In genomic region chr2:77673770-77674169, GRCm38 (mm10) we compare ENCODE assay signal across 25 mouse cellular contexts.
DNase-seq lines count a peak whose midpoint lies in the region; ATAC-seq lines count a peak whose summit lies in the region.
"Had no signal": no experiment of that assay in that cellular context is flagged by ENCODE, and none has a peak within 500 bp of the region (broad histone marks: within the 10 kb centered on the region; RNA-seq: fewer than 3 reads in every experiment).

No protein-coding gene starts in this region.

- ATAC-seq in liver, embryonic 13.5 days (ENCODE audit: low read depth) = peak; percentile 98
- ATAC-seq in megakaryocyte-erythroid progenitor cell, adult 5-6 weeks (replicated peaks; ENCODE audit: low FRiP score, low TSS enrichment, poor library complexity, severe bottlenecking) = peak; percentile 94
- ATAC-seq: activated CD4-positive, CD25-positive, alpha-beta regulatory T cell, adult 4 months; intestine, postnatal 0 days had no signal

- peak; percentile 12 for DNase-seq in MEL-GATA-1-ER (ENCODE audit: extremely low read depth, low read depth)
- DNase-seq in c-Kit-positive CD71-negative TER-119-negative erythroid progenitor cells, embryonic 14.5 days (ENCODE audit: low read depth) = peak; percentile 17
- peak; percentile 67 for DNase-seq in liver, embryonic 13.5 days
- no peak for DNase-seq in gastrocnemius, postnatal 10 days
- no peak for DNase-seq in cerebellum, adult 9-11 months
- no peak for DNase-seq in retina, embryonic 14.5 days (ENCODE audit: low spot score)
- DNase-seq: adrenal gland, adult 8-10 months; B cell, adult 2 months; cerebellum, adult 11 months; cerebellum, postnatal 10 days; gastrocnemius, adult 2 months; kidney, postnatal 36 days; left cerebral cortex, postnatal 4 days; thymus, postnatal 14 days had no signal

- 24% methylated on average over 10 of the region's 10 CpGs for WGBS in liver, embryonic 13.5 days (ENCODE audit: insufficient replicate concordance)

- peak overlapping the region; percentile 49 for H3K4me2 ChIP-seq in liver, embryonic 13.5 days
- H3K4me2 ChIP-seq: heart, embryonic 11.5 days; limb, embryonic 15.5 days; midbrain, embryonic 11.5 days had no signal

- no peaks in the 10 kb centered on the region for H3K9me3 ChIP-seq in liver, embryonic 13.5 days (replicated peaks)
- H3K9me3 ChIP-seq: embryonic facial prominence, embryonic 10.5 days; hindbrain, embryonic 10.5 days; limb, embryonic 15.5 days had no signal

- H3K9ac ChIP-seq in liver, embryonic 13.5 days = no peak overlapping the region
- H3K9ac ChIP-seq: limb, embryonic 15.5 days had no signal

- H3K36me3 ChIP-seq in liver, embryonic 13.5 days = no peaks in the 10 kb centered on the region
- H3K36me3 ChIP-seq: embryonic facial prominence, embryonic 10.5 days; G1E; hindbrain, embryonic 10.5 days; limb, embryonic 15.5 days had no signal

- H3K27me3 ChIP-seq in liver, embryonic 13.5 days = no peaks in the 10 kb centered on the region
- H3K27me3 ChIP-seq: CH12.LX; limb, embryonic 15.5 days had no signal

- peak overlapping the region; percentile 72 for H3K27ac ChIP-seq in liver, embryonic 13.5 days
- H3K27ac ChIP-seq: embryonic facial prominence, embryonic 10.5 days; gastrocnemius, adult 2 months; hindbrain, embryonic 10.5 days; limb, embryonic 15.5 days; macrophage had no signal

- peaks cover 24% of the 10 kb centered on the region for H3K4me1 ChIP-seq in liver, embryonic 13.5 days (replicated peaks)
- H3K4me1 ChIP-seq: embryonic facial prominence, embryonic 10.5 days; hindbrain, embryonic 10.5 days; limb, embryonic 15.5 days had no signal

- no peak overlapping the region for H3K4me3 ChIP-seq in liver, embryonic 13.5 days (replicated peaks)
- H3K4me3 ChIP-seq: embryonic facial prominence, embryonic 10.5 days; gastrocnemius, adult 2 months; hindbrain, embryonic 10.5 days; limb, embryonic 15.5 days had no signal

Comparison
In these comparisons a context has a peak if more than half of its experiments do, and no peak if none do; other contexts are left out.
1. DNase-seq: peak in MEL-GATA-1-ER (single experiment), c-Kit-positive CD71-negative TER-119-negative erythroid progenitor cells, embryonic 14.5 days (single experiment) and liver, embryonic 13.5 days (single experiment); none in gastrocnemius, postnatal 10 days (single experiment), cerebellum, adult 9-11 months (single experiment) and retina, embryonic 14.5 days (single experiment).